Mouse (Mus musculus): ENCODE measurements around the gene Tbc1d4.
A peak's percentile ranks its signal among the peaks of the same experiment; 100 is the strongest.

DNA sequence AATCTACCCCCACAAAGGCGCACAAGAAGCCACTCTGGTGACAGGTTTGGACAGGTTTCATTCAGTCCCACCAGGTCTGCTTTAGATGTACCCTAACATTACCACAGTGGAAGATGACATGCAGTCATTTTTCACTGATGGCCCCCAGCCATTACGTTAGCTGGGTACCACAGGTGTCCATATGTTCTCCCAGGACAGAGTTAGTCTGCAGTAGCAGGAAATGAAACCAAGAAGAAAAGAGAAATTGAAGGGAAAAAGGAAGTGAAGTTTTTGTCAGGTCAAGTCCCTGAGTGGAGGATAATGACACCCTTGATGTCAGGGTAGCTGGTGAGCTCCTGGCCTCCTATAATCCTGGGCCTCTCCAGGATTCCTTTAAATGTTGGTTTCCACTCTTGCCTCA lies 89.0 kb downstream of the Tbc1d4 start:
- TF ChIP-seq CTCF (conservative IDR thresholded peaks at IDR 0.05 in 1 of 2, IDR thresholded peaks at IDR 0.05 in 1 of 2; ENCODE audit: low read depth in 2 of 2, low read length in 2 of 2) (no peak), ZMIZ1 (IDR thresholded peaks at IDR 0.05; ENCODE audit: low read depth, low read length) (no peak), MYC (IDR thresholded peaks at IDR 0.05; ENCODE audit: low read depth, low read length) (0 out of 2 replicates have a peak, but pooled peaks have one; percentile 24), RCOR1 (conservative IDR thresholded peaks at IDR 0.05; ENCODE audit: low read depth, low read length) (no peak), EP300 (IDR thresholded peaks at IDR 0.05; ENCODE audit: low read length) (peak; percentile 79), TBP (conservative IDR thresholded peaks at IDR 0.05; ENCODE audit: low read depth, low read length) (no peak), RAD21 (IDR thresholded peaks at IDR 0.05; ENCODE audit: low read depth, low read length) (no peak), TCF12 (IDR thresholded peaks at IDR 0.05; ENCODE audit: low read depth, low read length) (0 out of 2 replicates have a peak, but pooled peaks have one; percentile 28), SIN3A (IDR thresholded peaks at IDR 0.05; ENCODE audit: low read length) (no peak), CHD2 (IDR thresholded peaks at IDR 0.05; ENCODE audit: low read length) (no peak)

Data from CH12.LX (cell line).